Mouse (Mus musculus): ENCODE data around the gene Riiad1.

GRCm38 (mm10) chr3:94436420-94436819, 43.7 kb downstream of the Riiad1 start:
- TF ChIP-seq POLR2A (IDR thresholded peaks at IDR 0.05; ENCODE audit: borderline replicate concordance, extremely low read depth, low read depth, low read length) (no peak), CTCF (IDR thresholded peaks at IDR 0.05; ENCODE audit: insufficient read depth, low read length) (no peak)
